Mouse (Mus musculus) liver, embryonic 14.5 days (tissue): Measurements from ENCODE around the gene Plekhh3.

Experiments
- CTCF ChIP-seq: IDR thresholded peaks from 2 replicates; pipeline ENCODE4 v1.5.1; 2016; ENCODE audit warnings: antibody characterized with exemption, low read depth, control low read depth
- EP300 ChIP-seq: IDR thresholded peaks from 2 replicates; pipeline ENCODE4 v1.6.1; 2016; ENCODE audit warnings: antibody characterized with exemption, low read depth

- no peak for TF ChIP-seq CTCF
- TF ChIP-seq EP300, result no peak
Observed at GRCm38 (mm10) chr11:101186526-101187247, 15.5 kb upstream of the Plekhh3 start.
